Mouse (Mus musculus) heart, postnatal 0 days (tissue): ENCODE measurements around the gene Pex14.

ENCODE experiments used
- CTCF ChIP-seq: IDR thresholded peaks from 2 replicates; pipeline ENCODE4 v1.5.1; 2016; ENCODE audit warnings: antibody characterized with exemption, control low read depth, low read depth
- EP300 ChIP-seq: IDR thresholded peaks from 2 replicates; pipeline ENCODE4 v1.6.1; 2016; ENCODE audit warnings: antibody characterized with exemption, low read depth

GRCm38 (mm10) chr4:148966132-148966531, 133.5 kb downstream of the Pex14 start:
- no peak for TF ChIP-seq CTCF
- no peak for TF ChIP-seq EP300
